Mouse (Mus musculus) E14TG2a.4 (cell line): ENCODE data around the gene Immp2l.

Source experiments
- H3K27me3 ChIP-seq: 2 replicates; pipeline ENCODE4 v1.6.1; 2014; ENCODE audit warnings: low read length, control low read depth; ENCODE audit not compliant: insufficient read depth
- H3K36me3 ChIP-seq: 2 replicates; pipeline ENCODE4 v1.6.1; 2014; ENCODE audit warnings: low read length, control low read depth; ENCODE audit not compliant: insufficient read depth
- H3K4me1 ChIP-seq: replicated peaks from 2 replicates; pipeline ENCODE4 v1.6.1; 2014; ENCODE audit warnings: low read depth, low read length, control low read depth
- H3K4me3 ChIP-seq: replicated peaks from 2 replicates; pipeline ENCODE4 v1.5.1; 2014; ENCODE audit warnings: mild to moderate bottlenecking, low read length
- H3K9me3 ChIP-seq: 2 replicates; pipeline ENCODE4 v1.6.1; 2014; ENCODE audit warnings: low read length, control low read depth
- CTCF ChIP-seq: conservative IDR thresholded peaks from 2 replicates; pipeline ENCODE4 v1.5.1; 2014; ENCODE audit warnings: low read length
- NANOG ChIP-seq: IDR thresholded peaks from 2 replicates; pipeline ENCODE4 v1.6.1; 2014; ENCODE audit warnings: borderline replicate concordance, low read length, mixed read lengths
- POU5F1 ChIP-seq: IDR thresholded peaks from 2 replicates; pipeline ENCODE4 v1.6.1; 2014; ENCODE audit warnings: low read length, borderline replicate concordance

Immp2l gene

GRCm38 (mm10) chr12:41322018-41322417, 298.1 kb downstream of the Immp2l start:
- TF ChIP-seq POU5F1 (no peak), CTCF (no peak), NANOG (no peak)
- H3K4me1 ChIP-seq: peaks cover 15% of the 10 kb centered on the region
- no peaks in the 10 kb centered on the region for H3K9me3 ChIP-seq
- no peaks in the 10 kb centered on the region for H3K36me3 ChIP-seq
- H3K27me3 ChIP-seq: no peaks in the 10 kb centered on the region
- H3K4me3 ChIP-seq: no peak overlapping the region

- no peaks in the 10 kb centered on the region for H3K36me3 ChIP-seq
- H3K27me3 ChIP-seq: no peaks in the 10 kb centered on the region
- H3K9me3 ChIP-seq: no peaks in the 10 kb centered on the region
- H3K4me3 ChIP-seq: no peak overlapping the region
- TF ChIP-seq CTCF (no peak), POU5F1 (no peak), NANOG (no peak)
- H3K4me1 ChIP-seq: peaks cover 15% of the 10 kb centered on the region
Measured at GRCm38 (mm10) chr12:41324418-41324817, 300.5 kb downstream of the Immp2l start.

GRCm38 (mm10) chr12:41325756-41326155, 301.9 kb downstream of the Immp2l start:
- TF ChIP-seq NANOG (no peak), CTCF (no peak), POU5F1 (no peak)
- no peaks in the 10 kb centered on the region for H3K36me3 ChIP-seq
- H3K4me1 ChIP-seq: peaks cover 15% of the 10 kb centered on the region
- H3K4me3 ChIP-seq: no peak overlapping the region
- H3K9me3 ChIP-seq: no peaks in the 10 kb centered on the region
- H3K27me3 ChIP-seq: no peaks in the 10 kb centered on the region

- TF ChIP-seq CTCF (no peak), NANOG (no peak)
- no peaks in the 10 kb centered on the region for H3K36me3 ChIP-seq
- H3K4me3 ChIP-seq: no peak overlapping the region
- no peaks in the 10 kb centered on the region for H3K9me3 ChIP-seq
- H3K4me1 ChIP-seq: peaks cover 7% of the 10 kb centered on the region
- H3K27me3 ChIP-seq: no peaks in the 10 kb centered on the region
Measured at GRCm38 (mm10) chr12:41330988-41331671, 307.2 kb downstream of the Immp2l start.

GRCm38 (mm10) chr12:41345621-41346020, 321.7 kb downstream of the Immp2l start:
- no peaks in the 10 kb centered on the region for H3K9me3 ChIP-seq
- H3K27me3 ChIP-seq: no peaks in the 10 kb centered on the region
- TF ChIP-seq CTCF (no peak), POU5F1 (no peak), NANOG (no peak)
- no peak overlapping the region for H3K4me3 ChIP-seq
- no peaks in the 10 kb centered on the region for H3K36me3 ChIP-seq
- peaks cover 5% of the 10 kb centered on the region; the same call in 1 of the 2 replicates for H3K4me1 ChIP-seq

GRCm38 (mm10) chr12:41347494-41347893, 323.6 kb downstream of the Immp2l start:
- H3K27me3 ChIP-seq: no peaks in the 10 kb centered on the region
- no peak overlapping the region for H3K4me3 ChIP-seq
- TF ChIP-seq CTCF: no peak
- no peak for TF ChIP-seq POU5F1
- TF ChIP-seq NANOG: no peak
- no peaks in the 10 kb centered on the region for H3K36me3 ChIP-seq
- H3K4me1 ChIP-seq: peaks cover 5% of the 10 kb centered on the region; the same call in 1 of the 2 replicates
- H3K9me3 ChIP-seq: no peaks in the 10 kb centered on the region

- Histone ChIP-seq H3K27me3 (no peaks in the 10 kb centered on the region), H3K36me3 (no peaks in the 10 kb centered on the region), H3K4me1 (peaks cover 11% of the 10 kb centered on the region; the same call in 1 of the 2 replicates), H3K9me3 (no peaks in the 10 kb centered on the region), H3K4me3 (no peak overlapping the region)
- no peak for TF ChIP-seq POU5F1
- no peak for TF ChIP-seq CTCF
- no peak for TF ChIP-seq NANOG
Measured at GRCm38 (mm10) chr12:41349386-41349785, 325.5 kb downstream of the Immp2l start.

- Histone ChIP-seq H3K4me3 (no peak overlapping the region), H3K9me3 (no peaks in the 10 kb centered on the region), H3K4me1 (peaks cover 11% of the 10 kb centered on the region; the same call in 1 of the 2 replicates), H3K27me3 (no peaks in the 10 kb centered on the region), H3K36me3 (no peaks in the 10 kb centered on the region)
- TF ChIP-seq CTCF (no peak), NANOG (no peak), POU5F1 (no peak)
Measured at GRCm38 (mm10) chr12:41349814-41350213, 325.9 kb downstream of the Immp2l start.

- no peaks in the 10 kb centered on the region for H3K36me3 ChIP-seq
- no peaks in the 10 kb centered on the region for H3K9me3 ChIP-seq
- no peaks in the 10 kb centered on the region for H3K27me3 ChIP-seq
- no peak overlapping the region for H3K4me3 ChIP-seq
- peaks cover 9% of the 10 kb centered on the region; the same call in 1 of the 2 replicates for H3K4me1 ChIP-seq
- TF ChIP-seq NANOG: no peak
- TF ChIP-seq POU5F1: no peak
- no peak for TF ChIP-seq CTCF
Measured at GRCm38 (mm10) chr12:41351275-41351674, 327.4 kb downstream of the Immp2l start.
